Mouse (Mus musculus) ES-E14 (cell line): ENCODE measurements at regions not wholly inside any gene's neighbourhood (a gene's known extent, or its start where the extent isn't known, plus 50 kb on each side); places are given as distances from the start of the nearest gene placed in this dataset.

ENCODE experiments used
- CHD2 ChIP-seq: IDR thresholded peaks from 2 replicates; pipeline ENCODE4 v1.6.1; 2014; ENCODE audit warnings: mild to moderate bottlenecking, low read depth, low read length, inconsistent platforms
- HCFC1 ChIP-seq: IDR thresholded peaks from 2 replicates; pipeline ENCODE4 v1.6.1; 2012; ENCODE audit warnings: low read length, inconsistent platforms, borderline replicate concordance; ENCODE audit not compliant: insufficient read depth
- MAFK ChIP-seq: IDR thresholded peaks from 2 replicates; pipeline ENCODE4 v1.6.1; 2014; ENCODE audit warnings: mild to moderate bottlenecking, low read depth, low read length, inconsistent platforms; ENCODE audit not compliant: insufficient read depth
- ZNF384 ChIP-seq: IDR thresholded peaks from 2 replicates; pipeline ENCODE4 v1.6.1; 2012; ENCODE audit warnings: low read depth, low read length, inconsistent platforms

DNA sequence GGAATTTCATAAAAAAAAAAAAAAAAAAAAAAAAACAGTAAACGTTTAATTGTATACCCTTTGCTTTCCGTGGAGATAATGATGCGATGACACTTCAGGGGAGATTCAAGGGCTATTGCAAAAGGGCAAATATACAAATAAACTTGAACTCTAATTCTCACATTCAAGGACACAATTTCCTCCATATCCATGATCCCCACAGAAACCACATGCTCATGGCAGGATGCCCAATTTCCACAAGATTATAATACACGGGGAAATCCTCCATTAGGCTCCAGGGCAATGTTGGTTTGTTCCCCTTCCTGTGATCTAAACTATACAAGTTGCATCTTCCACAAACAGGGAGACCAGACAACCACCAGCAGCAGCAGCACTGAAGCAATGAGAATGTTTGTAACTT lies 781.4 kb downstream of the Nr2f2 start:
- TF ChIP-seq CHD2, result no peak
- no peak for TF ChIP-seq MAFK
- no peak for TF ChIP-seq HCFC1
- no peak for TF ChIP-seq ZNF384
